10 mouse cellular contexts compared by ENCODE assay signal in genomic region chr7:84447060-84447459, GRCm38 (mm10). TPM values are rescaled to one million over a fixed set of nuclear protein-coding genes. Genes with fewer than 3 reads are reported as not detected.
DNase-seq lines count a peak whose midpoint lies in the region; ATAC-seq lines count a peak whose summit lies in the region.
"Had no signal": no experiment of that assay in that cellular context is flagged by ENCODE, and none has a peak within 500 bp of the region (broad histone marks: within the 10 kb centered on the region; RNA-seq: fewer than 3 reads in every experiment).

No protein-coding gene starts in this region.

- 0 out of 2 replicates have a peak, but pooled peaks cover 3% of the 10 kb centered on the region for H3K27me3 ChIP-seq in kidney, embryonic 15.5 days
- H3K27me3 ChIP-seq in midbrain, embryonic 14.5 days (ENCODE audit: control insufficient read depth, insufficient read depth, low read length): no peaks in the 10 kb centered on the region
- H3K27me3 ChIP-seq: embryonic facial prominence, embryonic 15.5 days; neural tube, embryonic 12.5 days had no signal

- ATAC-seq in kidney, embryonic 15.5 days (replicated peaks; ENCODE audit: low FRiP score): no peak
- ATAC-seq in midbrain, embryonic 14.5 days (ENCODE audit: low FRiP score, low TSS enrichment): no peak

- WGBS in kidney, embryonic 15.5 days: 25% methylated on average over 4 of the region's 4 CpGs
- WGBS in midbrain, embryonic 14.5 days: 22% methylated on average over 4 of the region's 4 CpGs

- DNase-seq in kidney, adult 18-20 months: peak; percentile 47
- DNase-seq in R1 (ENCODE audit: low read depth, low spot score): peak; percentile 93
- peak; percentile 19 to 48 for DNase-seq in cerebellum, postnatal 36 days
- DNase-seq in gonadal fat pad, adult 2 months (ENCODE audit: low read depth): peak; percentile 2
- peak; percentile 56 to 63 for DNase-seq in left cerebral cortex, adult 18-20 months (ENCODE audit: low spot score in 2 of 2)
- peak; percentile 88 for DNase-seq in midbrain, embryonic 14.5 days
- DNase-seq in thymus, postnatal 36 days: peak; percentile 6 to 11

- no peak overlapping the region for H3K4me2 ChIP-seq in kidney, embryonic 15.5 days
- H3K4me2 ChIP-seq in midbrain, embryonic 14.5 days (ENCODE audit: low read length): no peak overlapping the region
- H3K4me2 ChIP-seq: embryonic facial prominence, embryonic 15.5 days; neural tube, embryonic 12.5 days had no signal

- no peaks in the 10 kb centered on the region for H3K36me3 ChIP-seq in kidney, embryonic 15.5 days
- H3K36me3 ChIP-seq in midbrain, embryonic 14.5 days (ENCODE audit: control insufficient read depth, insufficient read depth, low read length): no peaks in the 10 kb centered on the region
- H3K36me3 ChIP-seq: embryonic facial prominence, embryonic 15.5 days; neural tube, embryonic 12.5 days had no signal

- no peaks in the 10 kb centered on the region for H3K4me1 ChIP-seq in kidney, embryonic 15.5 days
- peaks cover 10% of the 10 kb centered on the region for H3K4me1 ChIP-seq in midbrain, embryonic 14.5 days (ENCODE audit: control insufficient read depth, insufficient read depth, low read length)
- H3K4me1 ChIP-seq: embryonic facial prominence, embryonic 15.5 days; neural tube, embryonic 12.5 days had no signal

- H3K4me3 ChIP-seq in kidney, embryonic 15.5 days (replicated peaks): no peak overlapping the region
- H3K4me3 ChIP-seq in midbrain, embryonic 14.5 days (replicated peaks; ENCODE audit: low read depth, low read length): no peak overlapping the region
- H3K4me3 ChIP-seq: embryonic facial prominence, embryonic 15.5 days; neural tube, embryonic 12.5 days had no signal

- H3K9me3 ChIP-seq in kidney, embryonic 15.5 days (replicated peaks): no peaks in the 10 kb centered on the region
- H3K9me3 ChIP-seq in midbrain, embryonic 14.5 days (ENCODE audit: control insufficient read depth, low read length): no peaks in the 10 kb centered on the region
- H3K9me3 ChIP-seq: embryonic facial prominence, embryonic 15.5 days; neural tube, embryonic 12.5 days had no signal

- H3K27ac ChIP-seq in kidney, embryonic 15.5 days: no peak overlapping the region
- no peak overlapping the region for H3K27ac ChIP-seq in midbrain, embryonic 14.5 days (replicated peaks; ENCODE audit: low read depth, low read length)
- H3K27ac ChIP-seq: embryonic facial prominence, embryonic 15.5 days; neural tube, embryonic 12.5 days had no signal

- no peak overlapping the region for H3K9ac ChIP-seq in kidney, embryonic 15.5 days
- H3K9ac ChIP-seq in midbrain, embryonic 14.5 days (replicated peaks; ENCODE audit: low read length): no peak overlapping the region
- H3K9ac ChIP-seq: embryonic facial prominence, embryonic 15.5 days; neural tube, embryonic 12.5 days had no signal

RNA-seq across cellular contexts. Expression of gene Arnt2, which starts 37.1 kb away (rescaled TPM):
- polyA plus RNA-seq in kidney, embryonic 15.5 days (2015; fragmentation: Nextera tagmentation; extraction: Ambion mirVana): 10.5 and 12.2 TPM in 2 replicates
- 29.1 and 35.1 TPM in 2 replicates for polyA plus RNA-seq in gonadal fat pad, adult 2 months (2012; rRNA removed)
- 100 to 1,000 TPM; 250 to 252 TPM for total RNA-seq in left cerebral cortex, adult 18-20 months (2021)
- polyA plus RNA-seq in midbrain, embryonic 14.5 days (2014; fragmentation: Nextera tagmentation; extraction: Ambion mirVana): 75.7 and 82.1 TPM in 2 replicates

Comparison
In these comparisons a context has a peak if more than half of its experiments do, and no peak if none do; other contexts are left out.
1. DNase-seq: peak in every context shown above with its lines; median percentile 93 in R1; 88 in midbrain, embryonic 14.5 days; 60 in left cerebral cortex, adult 18-20 months; 47 in kidney, adult 18-20 months; 34 in cerebellum, postnatal 36 days; 8 in thymus, postnatal 36 days; 2 in gonadal fat pad, adult 2 months.